Mouse (Mus musculus): ENCODE measurements at regions not wholly inside any gene's neighbourhood (a gene's known extent, or its start where the extent isn't known, plus 50 kb on each side); places are given as distances from the start of the nearest gene placed in this dataset.
"Not testable (repeated sequence)": the region's sequence is repeated elsewhere in the genome, so short reads cannot be mapped to it uniquely, and the experiment has no call there.

DNA sequence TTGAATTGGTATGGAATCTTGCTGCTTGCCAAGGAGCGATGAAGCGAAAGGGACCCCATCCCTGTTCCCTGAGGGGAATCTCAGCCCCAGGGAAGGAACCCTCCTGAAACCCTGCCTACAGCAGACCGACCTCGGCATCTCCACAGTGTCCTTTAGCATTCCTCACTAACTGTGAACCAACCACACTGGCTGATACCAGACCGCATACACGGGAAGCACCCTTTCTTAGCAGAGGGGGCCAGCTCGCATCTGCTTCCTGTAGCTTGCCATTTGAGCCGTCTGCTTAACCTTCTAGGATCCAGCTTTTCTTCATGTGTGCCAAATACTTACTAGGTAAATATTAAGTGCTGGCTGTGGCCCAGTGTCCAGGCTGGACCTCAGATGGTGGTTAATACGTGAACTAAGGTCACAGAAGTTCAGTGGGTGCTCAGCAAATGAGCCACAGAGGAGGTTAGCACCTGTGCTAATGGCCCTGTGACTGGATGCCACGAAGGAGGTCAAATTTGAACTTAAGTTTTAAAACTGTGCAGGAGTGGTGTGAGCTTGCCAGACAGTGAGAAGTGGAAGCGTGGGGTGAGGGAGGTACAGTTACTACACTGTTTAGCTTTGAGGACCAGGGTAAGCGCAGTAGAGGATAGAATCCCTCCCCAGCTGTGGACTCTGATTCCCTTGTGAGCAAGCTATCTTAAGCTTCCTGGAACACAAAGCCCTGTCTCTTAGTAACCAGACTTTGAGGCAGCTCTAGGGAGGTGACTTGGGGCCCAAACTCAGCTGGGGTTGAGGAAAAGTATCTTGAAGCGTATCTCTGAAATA, 361.6 kb upstream of the Cdh4 start:
- no peak for DNase-seq (ENCODE audit: extremely low read depth, insufficient read length, low spot score)

DNA sequence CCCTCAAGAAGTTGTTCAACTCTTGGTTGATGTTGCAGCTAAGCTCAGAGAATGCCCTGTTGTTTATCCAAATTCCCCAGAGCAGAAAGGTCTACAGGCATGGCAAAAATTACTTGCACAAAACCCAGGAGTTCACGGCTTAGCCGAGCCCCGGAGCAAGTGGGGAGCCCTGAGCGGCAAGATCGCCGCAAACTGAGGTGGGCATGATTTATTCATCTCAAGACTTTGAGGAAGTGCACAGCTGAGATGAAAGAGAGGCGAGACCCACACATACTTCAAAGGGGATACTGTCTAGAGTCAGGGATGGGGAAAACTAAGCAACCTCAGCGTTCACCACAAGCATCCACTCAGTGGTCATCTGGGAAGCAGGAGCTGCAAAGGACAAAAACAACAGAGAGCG, 355.3 kb upstream of the Cdh4 start:
- DNase-seq (ENCODE audit: extremely low read depth, insufficient read length, low spot score), result no peak

DNA sequence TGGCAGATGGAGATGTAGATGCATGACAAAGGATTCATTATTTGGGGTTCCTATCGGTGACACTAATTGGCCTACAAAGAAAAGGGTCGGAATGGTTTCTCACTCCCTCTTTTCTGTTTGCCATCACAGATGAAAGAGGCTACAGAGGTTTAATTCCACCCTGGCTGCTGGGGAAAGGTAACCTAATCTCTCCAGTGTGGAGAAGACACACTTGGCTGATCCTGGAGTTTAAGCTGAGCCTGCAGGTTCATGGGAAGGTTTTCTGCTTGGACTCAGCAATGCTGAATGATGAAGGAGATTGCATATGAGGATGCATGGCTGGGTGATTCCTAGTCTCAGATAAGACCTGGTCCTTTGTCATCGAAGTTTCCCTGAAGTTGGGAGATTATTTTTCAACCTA, 350.8 kb upstream of the Cdh4 start:
- no peak for DNase-seq (ENCODE audit: extremely low read depth, insufficient read length, low spot score)

GRCm38 (mm10) chr2:179093996-179094395, 348.2 kb upstream of the Cdh4 start:
- DNase-seq (ENCODE audit: extremely low read depth, insufficient read length, low spot score), result no peak

GRCm38 (mm10) chr2:179095981-179096380, 346.2 kb upstream of the Cdh4 start:
- DNase-seq (ENCODE audit: extremely low read depth, insufficient read length, low spot score), result no peak

- DNase-seq (ENCODE audit: extremely low read depth, insufficient read length, low spot score), result no peak
Observed at GRCm38 (mm10) chr2:179096861-179097260, 345.4 kb upstream of the Cdh4 start.

DNA sequence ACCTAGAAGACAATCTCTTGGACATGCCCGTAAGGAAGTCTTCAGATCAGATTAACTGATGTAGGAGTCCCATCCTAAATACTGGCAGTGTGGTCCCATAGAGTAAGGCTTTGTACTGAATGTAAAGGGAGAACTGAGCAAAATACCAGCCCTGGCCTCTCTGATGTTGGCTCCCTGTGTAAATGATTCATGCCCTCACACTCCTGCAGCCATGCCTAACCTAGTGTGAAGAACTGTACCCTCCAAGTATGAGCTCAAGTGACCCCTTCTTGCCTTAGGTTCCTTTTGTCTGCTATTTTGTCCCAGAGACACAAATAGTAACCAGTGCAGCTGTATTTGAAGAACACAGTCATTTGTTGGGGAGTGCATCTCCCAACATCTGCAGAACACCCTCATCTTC, 342.4 kb upstream of the Cdh4 start:
- DNase-seq (ENCODE audit: extremely low read depth, insufficient read length, low spot score), result no peak

GRCm38 (mm10) chr2:179103114-179103513, 339.1 kb upstream of the Cdh4 start:
- DNase-seq (ENCODE audit: extremely low read depth, insufficient read length, low spot score), result no peak

DNA sequence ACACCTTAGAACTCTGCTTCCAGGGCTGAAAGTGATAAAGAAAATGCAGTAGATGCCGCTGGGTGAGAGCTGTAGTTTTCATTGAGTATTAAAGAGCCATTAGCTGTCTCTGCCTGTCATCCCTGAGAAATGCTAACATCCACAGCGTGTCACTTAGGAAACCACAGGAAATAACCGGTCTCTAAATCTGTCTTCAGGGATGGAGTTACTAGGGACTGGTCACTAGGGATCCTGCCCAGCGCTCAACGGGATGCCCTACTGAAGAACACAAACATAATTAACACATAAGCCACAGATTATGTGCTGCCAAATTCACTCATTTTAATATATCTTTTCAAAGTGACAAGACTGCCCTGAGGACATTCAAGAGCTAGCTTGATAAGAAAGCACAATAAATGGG, 329.3 kb upstream of the Cdh4 start:
- no peak for DNase-seq (ENCODE audit: extremely low read depth, insufficient read length, low spot score)

GRCm38 (mm10) chr2:179128018-179128417, 314.2 kb upstream of the Cdh4 start:
- DNase-seq (ENCODE audit: extremely low read depth, insufficient read length, low spot score), result no peak

- no peak for DNase-seq (ENCODE audit: extremely low read depth, insufficient read length, low spot score)
Observed at GRCm38 (mm10) chr2:179128432-179128831, 313.8 kb upstream of the Cdh4 start.

DNA sequence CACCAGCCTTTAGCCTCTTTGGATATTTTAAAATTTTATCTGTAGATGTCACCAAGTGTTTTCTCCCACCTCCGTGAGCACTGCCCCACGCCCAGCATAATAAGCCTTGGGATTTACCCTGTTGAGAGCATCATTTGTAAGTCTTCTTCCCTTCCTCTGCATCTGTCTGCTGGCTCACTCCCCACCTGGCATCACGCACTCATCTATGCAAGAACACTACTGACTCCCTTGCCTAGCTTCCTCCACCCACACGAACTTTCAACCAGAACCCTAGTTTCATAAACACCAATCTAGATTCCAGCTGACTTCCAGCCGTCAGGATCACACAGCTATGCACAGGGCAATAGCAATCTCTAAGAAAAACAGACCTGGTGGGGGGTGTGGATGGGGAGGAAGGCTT, 311.2 kb upstream of the Cdh4 start:
- no peak for DNase-seq (ENCODE audit: extremely low read depth, insufficient read length, low spot score)

DNA sequence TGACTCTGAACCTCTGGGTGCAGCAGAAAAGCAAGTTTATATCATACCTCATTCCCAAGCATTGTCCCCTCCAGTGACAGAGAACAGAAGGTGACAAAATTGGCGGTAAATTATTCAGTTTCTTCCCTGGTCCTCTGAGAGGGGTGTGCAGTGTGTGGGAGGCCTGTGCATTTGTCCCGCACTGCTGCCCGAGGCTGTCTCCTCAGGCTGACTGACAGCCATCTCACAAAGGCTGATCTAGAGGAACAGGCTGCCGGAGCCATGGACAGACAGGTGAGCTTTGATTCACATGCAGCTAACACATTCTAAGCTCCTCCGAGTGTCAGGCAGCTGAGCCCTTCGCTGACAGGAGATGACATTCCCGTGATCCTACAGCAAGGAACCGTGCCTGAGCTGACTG, 299.9 kb upstream of the Cdh4 start:
- DNase-seq (ENCODE audit: extremely low read depth, insufficient read length, low spot score), result no peak

DNA sequence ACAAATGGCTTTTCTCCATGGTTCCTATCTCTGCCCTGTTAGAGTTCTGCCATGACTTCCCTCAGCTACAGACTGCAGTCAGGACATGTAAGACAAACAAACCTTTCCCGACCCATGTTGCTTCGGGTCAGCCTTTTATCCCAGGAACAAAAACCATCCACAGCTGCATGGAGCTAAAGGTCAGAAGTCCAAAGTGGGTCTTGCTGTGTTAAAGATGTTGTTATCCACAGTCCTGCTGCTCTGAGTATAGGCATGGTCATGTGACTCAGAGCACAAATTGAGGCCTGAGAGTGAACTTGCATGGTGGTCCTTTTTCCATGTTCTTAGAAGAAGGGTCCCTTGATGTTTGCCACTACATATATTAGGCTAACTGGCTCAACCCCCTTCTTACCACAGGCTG, 296.5 kb upstream of the Cdh4 start:
- DNase-seq (ENCODE audit: extremely low read depth, insufficient read length, low spot score), result no peak

GRCm38 (mm10) chr2:179146274-179146673, 296.0 kb upstream of the Cdh4 start:
- DNase-seq (ENCODE audit: extremely low read depth, insufficient read length, low spot score), result no peak

- no peak for DNase-seq (ENCODE audit: extremely low read depth, insufficient read length, low spot score)
Observed at GRCm38 (mm10) chr2:179148194-179148593, 294.0 kb upstream of the Cdh4 start.

DNA sequence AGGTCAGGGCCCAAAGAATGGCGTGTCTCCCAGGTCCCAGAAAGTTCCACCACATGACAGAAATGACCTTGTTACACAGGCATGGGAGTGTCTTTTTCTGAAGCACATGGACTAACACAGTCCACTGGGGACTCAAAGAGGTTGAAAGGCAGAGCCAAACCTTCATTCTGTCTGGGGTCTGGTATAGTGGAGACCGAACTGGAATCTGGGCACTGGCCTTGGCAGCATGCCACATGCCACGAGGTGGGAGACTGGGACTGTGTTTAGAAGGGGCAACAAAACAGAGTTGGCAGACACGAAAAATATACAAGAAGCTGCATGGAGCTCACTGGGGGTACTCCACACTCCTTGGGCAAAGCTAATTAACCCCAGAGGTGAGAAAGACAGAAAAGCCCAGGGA, 293.6 kb upstream of the Cdh4 start:
- no peak for DNase-seq (ENCODE audit: extremely low read depth, insufficient read length, low spot score)

GRCm38 (mm10) chr2:179158881-179159280, 283.4 kb upstream of the Cdh4 start:
- DNase-seq (ENCODE audit: extremely low read depth, insufficient read length, low spot score), result no peak

DNA sequence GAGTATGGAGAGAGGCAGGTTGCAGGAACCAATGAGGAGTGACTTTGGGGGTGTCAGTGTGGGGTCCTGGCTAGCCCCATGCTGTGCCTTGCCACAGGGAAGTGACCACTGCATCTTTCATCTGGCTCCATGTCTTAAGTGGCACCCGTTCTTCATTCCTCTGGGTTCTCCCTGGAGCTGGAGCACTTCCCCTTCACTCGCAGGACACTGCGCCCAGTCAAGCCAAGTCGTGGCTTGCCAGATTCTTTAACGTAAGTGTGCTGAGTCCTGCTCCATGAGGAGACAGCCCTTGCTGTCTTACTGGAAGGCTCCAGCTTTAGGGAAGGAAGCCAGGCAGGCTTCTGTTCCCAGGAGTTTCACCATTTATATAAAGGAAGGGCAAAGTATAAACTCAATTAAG, 279.1 kb upstream of the Cdh4 start:
- DNase-seq (ENCODE audit: extremely low read depth, insufficient read length, low spot score), result no peak

GRCm38 (mm10) chr2:179170157-179170556, 272.1 kb upstream of the Cdh4 start:
- no peak for DNase-seq (ENCODE audit: extremely low read depth, insufficient read length, low spot score)

GRCm38 (mm10) chr2:179170608-179171007, 271.6 kb upstream of the Cdh4 start:
- no peak for DNase-seq (ENCODE audit: extremely low read depth, insufficient read length, low spot score)

DNA sequence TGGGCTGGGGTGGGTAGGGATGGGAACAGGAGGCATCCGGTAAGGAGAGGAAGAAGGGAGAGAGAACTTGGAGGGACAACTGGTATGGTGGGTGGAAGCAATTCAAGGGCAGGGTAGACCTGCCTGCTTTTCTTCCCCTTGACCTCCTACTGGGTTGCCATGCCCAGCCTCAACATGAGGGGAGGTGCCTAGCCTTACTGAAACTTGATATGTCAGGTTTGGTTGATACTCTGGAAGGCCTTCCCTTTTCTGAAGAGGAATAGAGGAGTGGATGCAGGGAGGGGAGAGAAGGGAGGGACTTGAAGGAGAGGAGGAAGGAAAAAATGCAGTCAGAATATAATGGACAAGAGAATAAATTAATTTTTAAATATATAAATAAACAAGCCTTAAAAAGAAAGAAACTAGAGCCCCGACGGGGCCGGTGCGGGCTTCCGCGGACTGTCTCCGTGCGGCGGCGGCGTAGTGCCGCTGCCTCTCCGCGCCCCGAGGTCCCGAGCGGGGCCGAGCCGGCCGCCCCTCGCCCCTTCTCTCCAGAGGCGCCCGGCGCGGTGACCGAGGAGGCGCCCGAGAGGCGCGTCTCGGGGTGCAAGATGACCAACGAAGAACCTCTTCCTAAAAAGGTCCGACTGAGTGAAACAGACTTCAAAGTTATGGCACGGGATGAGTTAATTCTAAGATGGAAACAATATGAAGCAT, 265.2 kb upstream of the Cdh4 start:
- DNase-seq (ENCODE audit: extremely low read depth, insufficient read length, low spot score), result not testable (repeated sequence)
